Mouse (Mus musculus): ENCODE measurements around the gene Samsn1. TPM values are rescaled to one million over a fixed set of nuclear protein-coding genes. Genes with fewer than 3 reads are reported as not detected.

Samsn1 gene
- polyA plus RNA-seq (2012; rRNA removed) = 6.4 TPM in 2 replicates

DNA sequence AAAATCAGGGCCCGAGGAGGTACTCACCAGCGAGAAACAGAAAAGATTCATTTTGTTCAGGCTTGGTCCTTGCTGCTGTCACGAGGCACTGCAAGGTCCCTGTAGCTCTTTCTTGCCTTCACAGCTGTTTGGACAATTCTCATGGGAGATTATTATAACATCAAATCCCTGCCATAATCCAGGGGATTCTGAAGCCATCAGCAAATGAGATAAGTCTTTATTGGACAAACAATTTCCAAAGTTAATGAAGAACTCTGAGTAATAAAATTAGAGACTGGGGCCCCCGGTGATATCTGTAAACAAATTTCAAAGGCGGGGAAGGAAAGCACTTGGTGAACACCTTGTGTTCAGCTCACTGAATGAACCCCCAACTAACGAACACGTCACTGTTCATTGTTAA, at the start of gene Samsn1:
Samsn1 (minus strand) TSS at position 101 of the 400 bp plus-strand sequence.
- DNase-seq (ENCODE audit: extremely low spot score in 1 of 2, low spot score in 1 of 2) = no peak

- no peak for DNase-seq (ENCODE audit: extremely low spot score in 1 of 2, low spot score in 1 of 2)
These were observed 44.1 kb upstream of the Samsn1 start for GRCm38 (mm10) chr16:76066082-76066635.

DNA sequence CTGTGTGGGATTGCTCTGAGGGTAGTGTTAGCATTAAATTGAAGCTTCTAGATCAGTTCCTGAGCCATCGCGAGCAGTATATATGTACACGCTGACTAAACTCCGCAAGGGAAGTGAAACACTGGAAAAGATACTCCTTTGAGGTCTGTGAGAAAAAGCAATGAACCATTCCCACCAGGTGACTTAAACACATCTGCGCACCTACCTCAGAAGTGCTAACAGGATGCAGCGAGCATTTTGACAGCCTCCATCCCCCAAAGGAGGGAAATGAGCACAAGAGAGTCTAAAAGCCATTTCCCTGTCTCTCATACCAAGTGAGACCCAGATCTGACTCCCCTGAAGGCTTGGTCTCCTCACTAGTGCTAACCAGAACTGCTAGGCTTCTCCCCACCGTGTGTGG, 32.9 kb upstream of the Samsn1 start:
- DNase-seq (ENCODE audit: extremely low spot score in 1 of 2, low spot score in 1 of 2) = no peak

- DNase-seq (ENCODE audit: extremely low spot score in 1 of 2, low spot score in 1 of 2) = no peak
These were observed 32.0 kb upstream of the Samsn1 start for GRCm38 (mm10) chr16:76054079-76054478.

DNA sequence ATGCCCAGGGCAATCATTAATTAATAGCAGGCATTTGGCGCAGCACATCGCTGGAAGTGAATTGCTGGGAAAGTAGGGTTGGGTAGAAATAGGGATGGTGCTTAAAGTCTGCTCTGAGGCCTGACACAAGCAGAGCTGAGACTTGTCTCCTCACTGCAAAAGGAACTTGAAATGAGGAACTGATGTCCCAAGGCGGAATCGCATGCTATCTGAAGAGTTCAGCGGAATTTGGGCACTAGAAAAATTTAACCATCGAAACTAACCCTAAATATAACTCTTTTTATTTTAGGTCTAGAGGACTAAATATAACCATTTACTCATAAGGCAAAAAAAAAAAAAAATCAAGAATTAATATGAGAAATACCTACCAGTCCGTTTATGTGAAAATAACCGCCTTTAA, 31.5 kb upstream of the Samsn1 start:
- DNase-seq (ENCODE audit: extremely low spot score in 1 of 2, low spot score in 1 of 2) = no peak

- no peak for DNase-seq (ENCODE audit: extremely low spot score in 1 of 2, low spot score in 1 of 2)
These were observed 25.0 kb upstream of the Samsn1 start for GRCm38 (mm10) chr16:76047066-76047465.

GRCm38 (mm10) chr16:76040319-76040945, 18.4 kb upstream of the Samsn1 start:
- DNase-seq (ENCODE audit: extremely low spot score in 1 of 2, low spot score in 1 of 2) = no peak

DNA sequence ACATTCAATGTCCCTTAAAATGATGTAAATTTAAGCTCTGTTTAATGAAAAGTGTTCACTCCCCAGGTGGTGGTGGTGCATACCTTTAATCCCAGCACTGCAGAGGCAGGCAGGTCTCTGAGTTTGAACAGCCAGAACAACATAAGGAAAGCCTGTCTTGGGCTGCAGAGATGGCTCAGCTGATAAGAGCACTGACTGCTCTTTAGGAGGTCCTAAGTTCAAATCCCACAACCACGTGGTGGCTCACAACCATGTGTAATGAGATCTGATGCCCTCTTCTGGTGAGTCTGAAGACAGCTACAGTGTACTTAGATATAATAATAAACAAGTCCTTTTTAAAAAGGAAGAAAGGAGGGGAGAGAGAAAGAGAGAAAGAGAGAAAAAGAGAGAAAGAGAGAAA, 2.9 kb downstream of the Samsn1 start:
- DNase-seq (ENCODE audit: extremely low spot score in 1 of 2, low spot score in 1 of 2) = no peak

DNA sequence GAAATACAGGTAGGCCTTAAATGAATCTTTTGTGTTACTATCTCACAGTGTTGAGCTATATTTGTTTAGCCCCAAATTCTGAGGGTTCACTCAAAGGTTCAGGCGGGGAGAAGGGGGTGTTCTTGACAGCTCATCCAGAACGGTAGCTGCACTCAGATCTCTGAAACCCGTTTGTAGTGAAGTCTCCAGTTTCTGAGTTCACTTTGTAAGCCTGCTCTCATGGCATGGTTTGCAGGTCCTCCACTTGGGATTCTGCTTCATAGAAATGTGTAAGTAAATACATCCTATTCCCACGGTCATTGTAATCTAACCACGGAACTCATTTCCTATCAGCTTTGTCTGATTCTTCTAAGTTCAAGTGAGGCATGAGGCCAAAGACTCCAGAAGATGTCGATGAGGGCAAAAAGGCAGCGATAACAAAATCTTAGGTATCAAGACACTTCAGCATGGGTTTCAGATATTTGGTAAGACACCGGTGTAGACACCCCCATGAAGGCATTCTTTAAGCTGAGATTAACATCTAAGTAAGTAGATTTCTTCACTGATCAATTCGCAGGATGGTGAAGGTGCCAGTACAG, 18.2 kb downstream of the Samsn1 start:
- no peak for DNase-seq (ENCODE audit: extremely low spot score in 1 of 2, low spot score in 1 of 2)

- DNase-seq (ENCODE audit: extremely low spot score in 1 of 2, low spot score in 1 of 2) = no peak
These were observed 19.1 kb downstream of the Samsn1 start for GRCm38 (mm10) chr16:76002870-76003572.

DNA sequence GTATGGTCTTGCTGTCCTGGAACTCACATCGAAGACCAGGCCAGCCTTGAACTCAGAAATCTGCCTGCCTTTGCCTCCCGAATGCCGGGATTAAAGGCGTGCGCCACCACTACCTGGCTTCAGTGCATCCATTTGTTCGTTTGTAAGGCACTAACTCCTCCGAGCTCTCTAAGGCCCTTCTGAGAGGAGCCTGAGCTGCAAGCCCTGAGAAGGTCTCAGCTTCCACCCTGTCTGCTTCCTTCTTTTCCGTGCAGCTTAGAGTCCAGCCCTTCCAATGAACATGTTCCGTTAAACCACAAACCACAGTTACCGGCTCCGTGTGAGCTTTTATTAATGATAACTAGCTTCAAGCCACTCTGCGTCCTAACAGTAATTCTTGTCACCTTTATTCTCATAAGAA, 19.8 kb downstream of the Samsn1 start:
- DNase-seq (ENCODE audit: extremely low spot score in 1 of 2, low spot score in 1 of 2) = no peak

DNA sequence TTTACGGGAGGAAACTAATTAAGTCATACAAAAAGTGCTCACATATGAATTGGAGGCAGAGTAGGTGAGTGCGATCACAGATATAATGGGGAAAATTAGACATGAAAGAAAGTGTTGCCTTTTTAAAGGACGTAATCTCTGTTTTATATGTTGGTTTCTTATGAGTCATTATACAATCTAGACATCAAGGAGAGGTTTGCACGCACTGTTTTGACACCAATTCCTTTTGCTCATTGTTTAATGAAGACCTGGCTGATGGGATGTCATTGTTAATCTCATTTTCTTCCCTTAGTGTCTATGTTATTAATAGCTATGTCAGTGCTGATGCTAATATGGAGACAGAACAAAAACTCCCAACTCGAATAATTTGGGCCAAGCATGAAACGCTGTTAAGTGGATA, 20.3 kb downstream of the Samsn1 start:
- no peak for DNase-seq (ENCODE audit: extremely low spot score in 1 of 2, low spot score in 1 of 2)

DNA sequence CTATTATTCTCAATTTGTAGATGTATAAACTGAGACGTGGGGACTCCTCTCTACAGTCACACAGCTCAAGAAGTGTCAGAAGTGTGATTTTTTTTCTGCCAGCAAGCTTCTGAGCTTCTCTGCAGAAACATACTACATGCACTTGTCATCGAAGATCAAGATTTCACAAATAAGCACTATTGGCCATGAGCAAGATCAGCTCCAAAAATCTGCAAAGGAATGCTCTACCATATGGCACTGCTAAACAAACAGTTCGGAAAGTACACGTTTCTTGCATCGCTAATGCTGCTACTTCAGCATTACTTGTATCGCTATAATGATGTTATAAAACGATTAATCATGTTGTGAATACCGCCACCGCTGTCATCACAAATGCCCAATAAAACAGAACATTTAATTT, 22.0 kb downstream of the Samsn1 start:
- no peak for DNase-seq (ENCODE audit: extremely low spot score in 1 of 2, low spot score in 1 of 2)

DNA sequence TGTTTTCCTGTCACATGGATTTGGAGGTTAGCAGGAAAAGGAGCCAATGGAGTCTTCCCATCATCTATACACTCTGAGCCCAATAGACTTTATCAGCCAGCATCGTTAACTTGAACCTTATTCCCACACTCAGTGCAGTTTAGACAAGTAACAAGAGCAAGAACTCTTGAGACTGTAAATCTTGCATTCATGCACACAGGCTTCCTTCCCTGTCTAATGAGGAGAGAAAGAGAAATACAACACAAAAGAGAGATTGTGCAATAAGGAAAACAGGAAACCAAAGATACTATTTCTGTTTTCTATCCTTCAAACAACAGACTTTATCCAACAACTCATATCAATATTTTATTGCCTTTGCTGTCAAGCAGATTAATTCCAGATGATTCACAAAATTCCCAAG, 31.9 kb downstream of the Samsn1 start:
- no peak for DNase-seq (ENCODE audit: extremely low spot score in 1 of 2, low spot score in 1 of 2)

GRCm38 (mm10) chr16:75983831-75984230, 38.2 kb downstream of the Samsn1 start:
- DNase-seq (ENCODE audit: extremely low spot score in 1 of 2, low spot score in 1 of 2) = no peak

DNA sequence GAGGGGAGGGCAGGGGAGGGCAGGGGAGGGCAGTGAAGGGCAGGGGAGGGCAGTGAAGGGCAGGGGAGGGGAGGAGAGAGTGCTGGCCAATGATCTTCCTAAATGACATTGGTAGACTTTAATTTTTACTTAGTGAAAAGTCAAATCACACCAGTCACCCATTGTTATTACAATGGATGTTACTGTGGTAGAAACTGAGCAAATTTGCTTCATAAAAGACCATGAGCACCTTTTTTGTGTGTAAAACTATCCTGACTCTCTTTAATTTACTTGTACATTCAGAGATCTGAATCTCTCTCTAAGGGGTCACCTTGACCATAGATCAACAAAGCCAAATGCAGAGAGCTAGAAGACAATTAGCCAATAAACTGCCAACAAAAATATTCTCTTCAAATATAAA, 42.7 kb downstream of the Samsn1 start:
- no peak for DNase-seq (ENCODE audit: extremely low spot score in 1 of 2, low spot score in 1 of 2)

- no peak for DNase-seq (ENCODE audit: extremely low spot score in 1 of 2, low spot score in 1 of 2)
These were observed 44.3 kb downstream of the Samsn1 start for GRCm38 (mm10) chr16:75977798-75978197.

- no peak for DNase-seq (ENCODE audit: extremely low spot score in 1 of 2, low spot score in 1 of 2)
These were observed 46.3 kb downstream of the Samsn1 start for GRCm38 (mm10) chr16:75975682-75976332.

DNA sequence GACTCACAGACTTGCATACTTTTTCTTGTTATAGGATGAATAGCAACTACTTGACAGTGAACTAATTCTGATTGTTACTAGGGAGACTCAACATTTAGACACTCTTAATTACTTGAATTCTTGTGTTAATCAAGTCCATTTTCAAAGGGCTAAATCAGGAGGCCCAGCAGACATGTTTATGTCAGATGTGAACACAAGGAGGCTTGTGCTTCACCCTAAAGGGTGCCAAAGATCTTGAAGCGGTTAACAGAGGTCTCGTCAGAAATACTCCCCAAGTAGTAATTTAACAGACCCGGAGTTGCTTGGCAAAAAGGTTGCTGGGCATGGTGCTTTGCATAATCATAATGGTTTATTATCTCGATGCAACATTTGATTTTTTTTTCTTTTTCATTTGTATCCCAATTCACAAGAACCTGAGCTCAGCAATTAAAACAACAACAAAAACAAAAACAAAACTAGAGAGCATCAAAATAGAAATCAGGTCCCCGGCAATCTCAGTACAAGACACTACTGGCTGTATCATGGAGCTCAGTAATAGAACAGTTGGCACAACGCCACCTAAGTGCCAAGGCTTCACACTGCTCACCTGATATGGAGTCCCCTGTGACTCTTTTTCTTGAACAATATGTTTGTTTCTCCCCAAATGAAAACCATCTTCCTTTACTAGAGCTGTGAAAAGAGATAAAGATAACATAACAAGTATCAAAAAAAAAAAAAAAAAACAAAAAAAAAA, 51.6 kb downstream of the Samsn1 start:
- DNase-seq (ENCODE audit: extremely low spot score in 1 of 2, low spot score in 1 of 2) = no peak

GRCm38 (mm10) chr16:75962021-75962420, 60.1 kb downstream of the Samsn1 start:
- DNase-seq (ENCODE audit: extremely low spot score in 1 of 2, low spot score in 1 of 2) = no peak

GRCm38 (mm10) chr16:75961487-75961886, 60.6 kb downstream of the Samsn1 start:
- DNase-seq (ENCODE audit: extremely low spot score in 1 of 2, low spot score in 1 of 2) = no peak
